Mouse (Mus musculus): Measurements from ENCODE around the gene A530084C06Rik. TPM values are rescaled to one million over a fixed set of nuclear protein-coding genes. Genes with fewer than 3 reads are reported as not detected.

The A530084C06Rik gene
- polyA plus RNA-seq, 1 experiment, result 0.46 TPM

GRCm38 (mm10) chr13:31567099-31567498, 8.0 kb upstream of the A530084C06Rik start:
- DNase-seq (ENCODE audit: low read depth), result no peak
- no peak for TF ChIP-seq POLR2A (IDR thresholded peaks at IDR 0.05; ENCODE audit: borderline replicate concordance, extremely low read depth, insufficient read depth, insufficient read length, poor library complexity, severe bottlenecking)
- TF ChIP-seq CTCF (IDR thresholded peaks at IDR 0.05; ENCODE audit: borderline replicate concordance, extremely low read depth, insufficient read depth, insufficient read length), result no peak

- TF ChIP-seq CTCF (IDR thresholded peaks at IDR 0.05; ENCODE audit: borderline replicate concordance, extremely low read depth, insufficient read depth, insufficient read length), result no peak
- TF ChIP-seq POLR2A (IDR thresholded peaks at IDR 0.05; ENCODE audit: borderline replicate concordance, extremely low read depth, insufficient read depth, insufficient read length, poor library complexity, severe bottlenecking), result no peak
- DNase-seq (ENCODE audit: low read depth), result no peak
Measured at GRCm38 (mm10) chr13:31564394-31564793, 5.3 kb upstream of the A530084C06Rik start.

GRCm38 (mm10) chr13:31559419-31560144, 449 bp upstream of the A530084C06Rik start:
- peak; percentile 64 for DNase-seq (ENCODE audit: low read depth)

GRCm38 (mm10) chr13:31557768-31558520, 1.2 kb downstream of the A530084C06Rik start:
- TF ChIP-seq CTCF (IDR thresholded peaks at IDR 0.05; ENCODE audit: borderline replicate concordance, extremely low read depth, insufficient read depth, insufficient read length) (no peak), POLR2A (IDR thresholded peaks at IDR 0.05; ENCODE audit: borderline replicate concordance, extremely low read depth, insufficient read depth, insufficient read length, poor library complexity, severe bottlenecking) (no peak)
- peak; percentile 35 for DNase-seq (ENCODE audit: low read depth)

More at GRCm38 (mm10) chr13:31559419-31560144, 449 bp upstream of the A530084C06Rik start:
- TF ChIP-seq CTCF (IDR thresholded peaks at IDR 0.05; ENCODE audit: borderline replicate concordance, extremely low read depth, insufficient read depth, insufficient read length), result peak; percentile 71
- TF ChIP-seq POLR2A (IDR thresholded peaks at IDR 0.05; ENCODE audit: borderline replicate concordance, extremely low read depth, insufficient read depth, insufficient read length, poor library complexity, severe bottlenecking), result no peak

- DNase-seq (ENCODE audit: low read depth), result peak; percentile 17
Measured at GRCm38 (mm10) chr13:31556964-31557767, 2.0 kb downstream of the A530084C06Rik start.

GRCm38 (mm10) chr13:31555834-31556233, 3.3 kb downstream of the A530084C06Rik start, which contains the start of gene Foxq1:
Gene Foxq1 (plus strand): TSS chr13:31556134.
- DNase-seq (ENCODE audit: low read depth), result no peak
- TF ChIP-seq CTCF (IDR thresholded peaks at IDR 0.05; ENCODE audit: borderline replicate concordance, extremely low read depth, insufficient read depth, insufficient read length) (no peak), POLR2A (IDR thresholded peaks at IDR 0.05; ENCODE audit: borderline replicate concordance, extremely low read depth, insufficient read depth, insufficient read length, poor library complexity, severe bottlenecking) (no peak)

More at GRCm38 (mm10) chr13:31556964-31557767, 2.0 kb downstream of the A530084C06Rik start:
- TF ChIP-seq CTCF (IDR thresholded peaks at IDR 0.05; ENCODE audit: borderline replicate concordance, extremely low read depth, insufficient read depth, insufficient read length), result no peak
- no peak for TF ChIP-seq POLR2A (IDR thresholded peaks at IDR 0.05; ENCODE audit: borderline replicate concordance, extremely low read depth, insufficient read depth, insufficient read length, poor library complexity, severe bottlenecking)

GRCm38 (mm10) chr13:31547610-31548009, 11.5 kb downstream of the A530084C06Rik start:
- no peak for DNase-seq (ENCODE audit: low read depth)
- TF ChIP-seq CTCF (IDR thresholded peaks at IDR 0.05; ENCODE audit: borderline replicate concordance, extremely low read depth, insufficient read depth, insufficient read length) (no peak), POLR2A (IDR thresholded peaks at IDR 0.05; ENCODE audit: borderline replicate concordance, extremely low read depth, insufficient read depth, insufficient read length, poor library complexity, severe bottlenecking) (no peak)

- TF ChIP-seq CTCF (IDR thresholded peaks at IDR 0.05; ENCODE audit: borderline replicate concordance, extremely low read depth, insufficient read depth, insufficient read length) (no peak), POLR2A (IDR thresholded peaks at IDR 0.05; ENCODE audit: borderline replicate concordance, extremely low read depth, insufficient read depth, insufficient read length, poor library complexity, severe bottlenecking) (no peak)
- no peak for DNase-seq (ENCODE audit: low read depth)
Measured at GRCm38 (mm10) chr13:31547204-31547603, 11.9 kb downstream of the A530084C06Rik start.

- TF ChIP-seq POLR2A (IDR thresholded peaks at IDR 0.05; ENCODE audit: borderline replicate concordance, extremely low read depth, insufficient read depth, insufficient read length, poor library complexity, severe bottlenecking), result no peak
- TF ChIP-seq CTCF (IDR thresholded peaks at IDR 0.05; ENCODE audit: borderline replicate concordance, extremely low read depth, insufficient read depth, insufficient read length), result no peak
- no peak for DNase-seq (ENCODE audit: low read depth)
Measured at GRCm38 (mm10) chr13:31546784-31547183, 12.3 kb downstream of the A530084C06Rik start.

- TF ChIP-seq CTCF (IDR thresholded peaks at IDR 0.05; ENCODE audit: borderline replicate concordance, extremely low read depth, insufficient read depth, insufficient read length), result no peak
- TF ChIP-seq POLR2A (IDR thresholded peaks at IDR 0.05; ENCODE audit: borderline replicate concordance, extremely low read depth, insufficient read depth, insufficient read length, poor library complexity, severe bottlenecking), result no peak
- DNase-seq (ENCODE audit: low read depth), result no peak
Measured at GRCm38 (mm10) chr13:31543021-31543420, 16.1 kb downstream of the A530084C06Rik start.

GRCm38 (mm10) chr13:31534726-31535125, 24.4 kb downstream of the A530084C06Rik start:
- no peak for TF ChIP-seq CTCF (IDR thresholded peaks at IDR 0.05; ENCODE audit: borderline replicate concordance, extremely low read depth, insufficient read depth, insufficient read length)
- no peak for TF ChIP-seq POLR2A (IDR thresholded peaks at IDR 0.05; ENCODE audit: borderline replicate concordance, extremely low read depth, insufficient read depth, insufficient read length, poor library complexity, severe bottlenecking)
- DNase-seq (ENCODE audit: low read depth), result no peak
